Mouse (Mus musculus) cortical plate, adult 2 months (tissue): Measurements from ENCODE around the gene Loxl3.

Experiments used
- CTCF ChIP-seq: fragments of 200-500 bp; IDR thresholded peaks from 2 replicates; pipeline ENCODE4 v1.5.1; 2011; ENCODE audit warnings: mild to moderate bottlenecking, control low read depth, low read length; ENCODE audit not compliant: insufficient read depth; ENCODE audit errors: extremely low read depth
- POLR2A ChIP-seq: fragments of 200-500 bp; IDR thresholded peaks from 2 replicates; pipeline ENCODE4 v1.6.1; 2011; ENCODE audit warnings: mild to moderate bottlenecking, low read length, control low read depth; ENCODE audit not compliant: insufficient read depth; ENCODE audit errors: extremely low read depth

DNA sequence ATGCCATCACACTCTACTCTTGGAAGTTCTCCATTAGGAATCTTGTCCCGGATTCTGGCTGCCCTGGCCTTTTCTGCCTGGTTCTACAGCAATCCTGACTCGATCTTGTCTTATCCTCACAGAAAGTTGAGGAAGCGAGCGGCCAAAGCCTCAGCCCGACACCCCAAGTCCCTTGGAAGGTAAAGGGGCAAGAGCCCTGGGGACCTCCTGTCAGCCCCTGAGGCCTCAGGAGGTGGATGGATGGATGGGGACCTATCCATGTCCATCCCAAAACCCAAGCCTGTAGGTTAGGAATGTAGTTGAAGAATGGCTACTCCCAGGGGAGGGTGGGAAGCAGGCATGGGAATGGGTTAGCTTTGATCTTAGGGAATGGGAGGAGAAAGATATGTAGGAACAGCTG, 10.0 kb downstream of the Loxl3 start:
- TF ChIP-seq CTCF (no peak), POLR2A (no peak)
